Mouse (Mus musculus) cerebellum, postnatal 36 days (tissue): Measurements from ENCODE around the gene Tfip11.

Experiments
- DNase-seq, 2 experiments: peaks; one replicate each; pipeline ENCODE4 v3.0.0; 2021 to 2022; ENCODE audit warnings: mixed read lengths in 2 of 2

The Tfip11 gene

DNA sequence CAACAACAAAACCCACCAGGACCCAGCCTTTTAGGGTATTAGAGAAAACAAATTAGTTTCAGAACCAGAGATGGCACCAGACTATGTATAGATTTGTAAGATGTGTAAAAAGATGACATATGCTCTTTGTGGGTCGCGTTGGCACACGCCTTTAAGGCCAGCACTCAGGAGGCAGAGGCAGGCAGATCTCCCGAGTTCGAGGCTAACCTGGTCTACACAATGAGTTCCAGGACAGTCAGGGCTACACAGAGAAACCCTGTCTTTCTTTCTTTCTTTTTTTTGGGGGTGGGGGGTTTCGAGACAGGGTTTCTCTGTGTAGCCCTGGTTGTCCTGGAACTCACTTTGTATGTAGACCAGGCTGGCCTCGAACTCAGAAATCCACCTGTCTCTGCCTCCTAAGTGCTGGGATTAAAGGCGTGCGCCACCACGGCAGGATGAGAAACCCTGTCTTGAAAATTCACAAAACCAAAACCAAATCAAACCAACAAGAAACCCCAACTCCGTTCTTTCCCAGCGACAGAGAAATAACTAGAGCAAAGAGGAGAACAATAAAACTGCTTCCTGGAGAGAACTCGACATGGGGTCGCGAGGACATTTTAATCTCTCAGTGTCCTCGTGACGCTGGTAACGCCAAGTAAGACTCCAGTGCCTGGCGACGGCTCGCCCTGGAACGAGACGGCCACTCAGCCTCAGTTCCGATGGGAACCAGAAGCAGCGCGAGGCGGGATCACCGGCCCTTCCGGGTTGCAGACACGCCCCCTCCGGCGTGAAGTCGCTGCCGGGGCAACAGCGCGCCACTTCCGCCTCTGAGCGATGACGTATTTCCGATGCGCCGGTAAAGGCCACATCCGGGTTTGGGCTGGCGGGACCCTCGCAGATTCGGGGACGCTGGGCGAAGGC is at the start of gene Tfip11:
TSS of gene Tfip11 (plus strand) at position 813 of the 900 bp plus-strand sequence.
- peak; percentile 97 for DNase-seq

DNA sequence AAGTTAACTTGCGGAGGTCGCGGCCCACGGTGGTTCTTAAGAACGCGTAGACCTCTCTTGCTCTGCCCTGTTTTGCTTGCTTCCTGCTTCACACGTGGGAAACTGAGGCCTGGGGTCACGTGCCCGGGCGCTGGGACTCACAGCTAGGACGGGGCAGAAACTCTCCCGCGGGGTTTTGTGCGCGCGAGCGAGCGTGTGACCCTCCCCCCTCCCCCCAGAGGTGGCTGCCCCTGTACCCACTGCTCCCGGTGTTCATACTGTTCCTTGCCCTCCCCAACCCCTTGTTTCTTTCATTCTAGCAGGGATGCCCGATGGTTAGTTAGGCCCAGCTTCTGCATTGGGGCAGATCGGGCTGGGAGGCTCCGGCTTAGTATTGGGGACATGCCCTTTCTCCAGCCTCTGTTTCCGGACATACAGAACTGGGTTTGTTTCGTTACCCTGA is 49.2 kb upstream of the Tfip11 start:
- DNase-seq: no peak

GRCm38 (mm10) chr5:112277906-112278470 is 48.2 kb upstream of the Tfip11 start:
- DNase-seq: no peak

- peak in 1 of 2 experiments; percentile 39 for DNase-seq
Measured at GRCm38 (mm10) chr5:112279181-112280021, 46.8 kb upstream of the Tfip11 start.

DNA sequence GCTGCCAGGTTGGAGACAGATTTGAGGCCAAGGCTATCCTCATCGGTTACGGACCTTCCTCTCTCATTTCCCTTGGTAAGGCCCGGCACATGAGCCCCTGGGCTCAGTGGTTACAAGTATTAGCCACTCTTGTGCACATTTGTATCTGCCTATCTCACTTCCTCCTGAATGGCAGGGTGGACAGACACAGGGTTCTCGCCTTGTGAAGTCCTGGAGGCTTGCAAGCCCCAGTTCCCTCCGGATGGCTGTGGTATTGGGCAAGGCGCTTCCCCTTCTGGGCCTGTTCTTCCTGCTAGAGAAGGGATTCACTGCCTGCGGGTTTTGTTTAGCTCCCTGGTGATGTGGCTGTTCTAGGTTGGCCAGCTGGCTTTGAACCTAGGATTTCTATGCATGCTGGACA is 46.0 kb upstream of the Tfip11 start:
- no peak for DNase-seq

DNA sequence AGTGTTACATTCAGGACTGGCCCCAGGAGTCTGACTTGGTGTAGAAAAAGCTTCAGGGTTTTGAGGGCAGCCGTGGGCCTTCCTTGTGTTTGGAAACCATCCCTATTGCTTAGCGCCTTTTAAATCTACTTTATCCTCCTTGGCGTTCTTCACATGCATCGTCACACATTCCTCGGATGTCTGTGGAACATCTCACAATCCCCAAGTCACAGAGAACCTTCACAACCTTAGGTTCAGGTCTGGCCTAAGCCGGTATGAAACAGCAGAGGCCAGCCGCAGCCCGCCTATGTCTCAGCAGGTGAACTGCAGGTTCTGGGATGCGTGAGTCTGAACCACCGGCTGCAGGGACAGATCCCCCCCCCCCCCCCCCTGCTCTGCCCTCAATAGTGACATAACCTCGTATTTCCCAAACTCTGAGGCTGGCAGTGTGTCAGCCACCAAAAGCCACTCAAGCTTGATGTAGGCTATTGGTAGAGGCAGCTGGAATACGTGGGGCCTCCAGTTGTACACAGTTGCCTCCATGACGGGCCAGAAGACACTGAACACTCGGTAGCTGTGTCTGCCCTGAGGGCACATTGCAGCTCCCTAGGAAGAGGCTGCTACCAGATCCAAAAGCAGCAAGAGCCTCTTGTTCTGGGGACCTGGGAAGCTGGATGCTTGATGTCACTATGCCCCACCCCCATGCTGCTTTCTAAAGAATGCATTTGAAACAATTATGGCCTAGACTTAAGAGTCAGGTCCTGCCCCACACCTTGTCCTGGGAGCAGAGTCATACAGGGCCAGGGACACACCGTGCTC is 45.1 kb upstream of the Tfip11 start:
- DNase-seq: no peak

GRCm38 (mm10) chr5:112281676-112282075 is 44.5 kb upstream of the Tfip11 start:
- DNase-seq: no peak

DNA sequence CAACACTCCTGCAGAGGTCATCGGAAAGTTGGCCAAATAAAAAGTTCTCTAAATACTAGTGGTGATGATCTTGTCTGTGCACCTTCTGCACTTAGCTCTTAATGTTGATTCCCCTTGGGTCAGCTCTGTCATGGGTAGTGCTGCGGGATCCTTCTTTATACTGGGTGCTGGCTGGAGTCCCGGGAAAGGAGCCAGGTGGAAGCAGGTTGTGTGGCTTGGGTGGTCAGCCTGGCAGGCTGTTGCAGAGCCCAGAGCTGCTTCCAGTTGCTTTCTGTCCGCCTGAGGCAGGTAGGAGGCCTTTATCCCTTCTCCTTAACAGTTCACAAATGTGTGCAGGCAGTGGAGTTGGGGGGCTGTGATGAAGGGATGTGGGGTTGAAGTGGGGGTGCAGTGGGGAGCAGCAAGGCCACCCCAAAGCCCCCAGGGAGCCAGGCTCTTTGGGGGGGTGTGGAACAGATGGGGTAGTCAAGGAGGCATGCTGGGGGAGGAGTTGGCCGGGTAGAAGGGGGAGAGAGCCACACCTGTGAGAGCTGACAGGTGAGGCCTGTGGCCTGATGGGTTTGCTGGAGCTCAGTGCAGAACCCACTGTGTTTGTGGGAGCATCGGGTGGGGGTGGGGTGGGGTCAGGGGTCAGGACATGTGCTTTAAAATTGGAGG is 43.9 kb upstream of the Tfip11 start:
- no peak for DNase-seq

GRCm38 (mm10) chr5:112282780-112283482 is 43.2 kb upstream of the Tfip11 start:
- no peak for DNase-seq

- no peak for DNase-seq
Measured at GRCm38 (mm10) chr5:112283543-112284202, 42.5 kb upstream of the Tfip11 start.

DNA sequence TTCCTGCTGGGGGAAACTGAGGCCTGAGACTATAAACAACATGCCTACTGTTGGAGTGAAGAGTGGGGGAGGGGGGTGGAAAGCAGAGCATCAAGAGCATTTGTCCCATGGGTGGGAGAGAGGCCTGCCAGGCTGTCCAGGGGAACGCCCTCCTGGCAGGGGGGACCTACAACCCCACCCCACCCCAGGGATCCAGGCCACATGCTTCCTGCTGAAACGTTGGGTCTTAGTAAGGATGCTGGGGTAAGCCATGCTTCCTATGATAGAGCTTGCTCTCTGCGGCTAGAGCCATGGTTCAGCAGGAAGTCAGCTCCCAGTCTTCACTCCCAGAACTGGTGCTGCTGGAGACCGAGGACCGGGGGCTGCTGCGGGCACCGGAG is 42.0 kb upstream of the Tfip11 start:
- no peak for DNase-seq

- DNase-seq: peak in 1 of 2 experiments; percentile 39
Measured at GRCm38 (mm10) chr5:112285548-112286085, 40.5 kb upstream of the Tfip11 start.

DNA sequence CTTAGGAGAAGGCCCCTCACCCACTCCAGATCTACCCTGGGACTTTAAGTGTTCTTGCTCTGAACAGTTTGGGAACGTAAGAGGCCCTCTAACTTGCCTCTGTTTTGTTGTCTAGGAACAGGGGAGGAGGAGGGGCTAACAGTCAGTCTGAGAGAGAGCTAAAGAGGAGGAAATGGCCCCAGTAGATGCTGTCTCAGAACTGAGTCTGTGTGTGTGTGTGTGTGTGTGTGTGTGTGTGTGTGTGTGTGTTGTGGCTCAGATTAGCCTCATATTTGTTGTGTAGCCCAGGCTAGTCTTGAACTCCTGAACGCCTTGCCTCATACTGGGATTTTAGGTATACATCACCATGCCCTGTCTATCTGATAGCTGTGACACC is 39.6 kb upstream of the Tfip11 start:
- no peak for DNase-seq

- no peak for DNase-seq
Measured at GRCm38 (mm10) chr5:112286984-112287641, 39.0 kb upstream of the Tfip11 start.

DNA sequence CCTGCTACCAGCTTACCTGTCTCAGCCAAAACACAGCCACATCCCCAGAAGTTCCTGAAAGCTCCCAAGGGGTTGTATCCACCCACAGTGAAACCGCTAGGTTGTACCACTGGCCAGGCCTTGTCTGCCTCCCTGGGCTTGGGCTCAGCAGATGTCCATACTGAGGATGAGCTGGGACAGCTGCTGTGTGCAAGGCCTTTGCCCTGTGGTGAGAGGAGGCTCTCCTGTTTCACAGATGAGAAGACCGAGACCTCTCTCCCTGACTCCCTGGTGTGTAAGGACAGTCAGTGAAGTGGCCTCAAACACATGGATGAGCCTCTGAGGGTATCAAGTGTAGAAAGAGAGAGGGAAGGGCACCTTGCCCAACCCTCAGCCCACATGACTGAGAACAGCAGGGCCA is 38.5 kb upstream of the Tfip11 start:
- DNase-seq: no peak

DNA sequence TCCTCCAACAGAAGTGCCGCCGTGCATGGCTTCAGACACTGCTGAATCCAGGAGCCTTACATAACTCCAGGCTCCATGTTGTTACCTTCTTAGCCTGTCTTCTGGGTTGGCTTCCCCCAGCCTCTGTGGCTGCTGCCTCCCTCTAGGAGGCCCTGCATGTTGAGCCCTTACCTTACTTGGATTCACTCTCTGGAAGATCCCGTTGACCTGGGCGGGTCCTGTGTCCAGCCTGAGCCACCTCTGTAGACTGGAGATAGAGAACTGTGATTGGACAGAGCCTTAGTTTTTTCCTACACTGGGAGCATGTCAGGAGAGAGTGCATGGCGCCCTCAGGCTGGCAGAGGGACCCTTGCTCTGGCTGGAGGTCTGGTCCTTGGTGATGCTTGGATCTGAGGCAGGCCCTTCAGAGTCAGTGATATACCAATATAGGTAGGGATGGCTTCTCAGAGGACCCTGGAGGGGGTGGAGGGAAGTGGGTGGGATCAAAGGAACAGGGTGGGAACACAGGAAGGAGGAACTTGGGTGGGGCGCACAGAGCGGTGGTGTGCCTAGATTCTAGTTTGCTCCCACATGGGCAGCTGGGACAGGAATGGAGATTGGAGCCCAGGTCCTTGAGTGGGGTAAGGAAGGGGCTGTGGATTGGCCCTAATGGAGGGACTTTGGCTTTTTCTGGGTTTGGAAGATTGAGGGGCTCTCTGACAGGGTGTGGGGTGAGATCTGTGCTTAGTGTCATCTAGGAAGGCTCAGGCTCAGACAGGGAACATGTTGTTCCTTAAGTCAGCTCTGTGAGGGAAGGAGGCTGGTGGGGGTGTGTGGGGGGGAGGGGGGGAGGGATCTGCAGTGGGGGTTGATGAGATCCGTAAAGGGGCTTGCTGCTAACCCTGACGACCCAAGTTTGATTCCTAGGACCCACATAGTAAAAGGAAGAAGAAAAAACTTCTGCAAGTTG is 37.7 kb upstream of the Tfip11 start:
- no peak for DNase-seq

DNA sequence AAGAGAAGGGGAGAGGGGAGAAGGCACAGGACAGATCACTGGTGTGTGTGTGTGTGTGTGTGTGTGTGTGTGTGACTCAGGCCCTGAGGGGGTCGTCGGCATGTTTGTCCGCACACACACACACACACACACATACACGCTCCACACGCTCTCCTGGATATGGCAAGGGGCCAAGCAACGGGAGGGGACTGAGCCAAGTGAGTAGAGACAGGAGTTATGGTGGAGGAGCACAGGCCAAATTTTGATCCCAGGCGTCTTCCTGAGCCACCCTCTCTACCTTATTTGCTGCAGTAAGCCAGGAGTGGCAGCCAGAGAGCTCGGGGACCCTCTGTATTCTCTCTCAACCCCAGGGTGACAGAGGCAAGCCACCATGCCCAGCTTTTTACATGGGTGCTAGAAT is 36.9 kb upstream of the Tfip11 start:
- peak in 1 of 2 experiments; percentile 46 for DNase-seq

DNA sequence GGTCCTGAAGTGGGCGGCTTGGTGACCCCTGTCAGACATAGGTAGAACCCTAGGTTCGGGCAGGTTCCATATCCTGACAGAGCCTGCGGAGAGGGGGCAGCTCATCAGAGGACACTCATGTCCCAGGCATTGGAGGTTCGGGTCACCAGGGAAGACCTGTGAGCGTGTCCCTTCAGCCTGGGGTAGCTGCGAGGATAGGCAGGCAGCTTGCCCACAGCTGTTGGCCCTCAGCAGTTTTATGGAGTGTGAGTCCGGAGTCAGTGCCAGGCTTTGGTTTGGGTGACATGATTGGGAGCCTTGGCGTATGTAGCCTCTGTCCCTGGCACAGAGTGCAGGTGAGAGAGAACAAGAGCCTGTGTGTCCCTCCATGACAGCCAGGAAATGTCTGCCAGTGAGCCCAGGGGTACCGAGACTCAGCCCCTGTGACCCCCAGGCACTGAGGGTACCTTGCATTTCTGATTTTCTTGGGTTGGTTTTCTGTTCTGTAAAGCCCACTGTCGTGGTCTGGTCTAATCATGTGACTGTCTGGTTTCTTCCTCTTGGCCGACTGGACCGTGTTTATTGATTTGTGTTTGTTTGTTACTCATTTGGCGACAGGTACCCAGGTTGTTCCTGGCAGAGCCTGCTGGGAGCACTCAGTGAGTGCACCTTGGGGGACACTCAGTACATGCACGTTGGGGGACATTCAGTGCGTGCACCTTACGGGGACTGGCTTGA is 36.2 kb upstream of the Tfip11 start:
- peak; percentile 43 to 51 for DNase-seq
